Mouse (Mus musculus) midbrain, embryonic 14.5 days (tissue): ENCODE data around the gene Dhx32. TPM values are rescaled to one million over a fixed set of nuclear protein-coding genes. Genes with fewer than 3 reads are reported as not detected.
A peak's percentile ranks its signal among the peaks of the same experiment; 100 is the strongest.

Experiments used
- ATAC-seq: fragments of 200-750 bp; cut with Nextera tagmentation; 2 replicates; pipeline ENCODE4 v1.8.0; 2017; ENCODE audit warnings: moderate number of reproducible peaks, moderate library complexity; ENCODE audit not compliant: low FRiP score, low TSS enrichment
- DNase-seq: peaks from one replicate; pipeline ENCODE4 v3.0.0-alpha.2; 2015
- H3K27ac ChIP-seq: fragments of 300-500 bp; sonication (generic); replicated peaks from 2 replicates; pipeline ENCODE4 v1.5.1; 2014; ENCODE audit warnings: mild to moderate bottlenecking, low read depth, low read length, moderate library complexity
- H3K27me3 ChIP-seq: fragments of 300-500 bp; sonication (generic); 2 replicates; pipeline ENCODE4 v1.6.1; 2014; ENCODE audit warnings: low read length, control low read depth, mixed read lengths; ENCODE audit not compliant: control insufficient read depth, insufficient read depth
- H3K36me3 ChIP-seq: fragments of 300-500 bp; sonication (generic); 2 replicates; pipeline ENCODE4 v1.6.1; 2014; ENCODE audit warnings: low read length, control low read depth; ENCODE audit not compliant: control insufficient read depth, insufficient read depth
- H3K4me1 ChIP-seq: fragments of 300-500 bp; sonication (generic); 2 replicates; pipeline ENCODE4 v1.6.1; 2014; ENCODE audit warnings: mild to moderate bottlenecking, antibody characterized with exemption, low read length, control low read depth; ENCODE audit not compliant: control insufficient read depth, insufficient read depth
- H3K4me2 ChIP-seq: fragments of 300-500 bp; sonication (generic); 2 replicates; pipeline ENCODE4 v1.6.1; 2014; ENCODE audit warnings: mild to moderate bottlenecking, low read length, moderate library complexity
- H3K4me3 ChIP-seq: fragments of 300-500 bp; sonication (generic); replicated peaks from 2 replicates; pipeline ENCODE4 v1.5.1; 2014; ENCODE audit warnings: low read depth, low read length
- H3K9ac ChIP-seq: fragments of 300-500 bp; sonication (generic); replicated peaks from 2 replicates; pipeline ENCODE4 v1.6.1; 2014; ENCODE audit warnings: mild to moderate bottlenecking, low read length, moderate library complexity
- H3K9me3 ChIP-seq: fragments of 300-500 bp; sonication (generic); 2 replicates; pipeline ENCODE4 v1.6.1; 2016; ENCODE audit warnings: low read length, control low read depth, mixed read lengths; ENCODE audit not compliant: control insufficient read depth
- WGBS: fragments of 180-500 bp; shearing (Covaris S2); extraction: QIAGEN DNeasy Blood & Tissue Kit; methylation state at CpG from one replicate; pipeline ENCODE4 v1.1.7; 2014; 5-methylcytosine and 5-hydroxymethylcytosine counted together
- polyA plus RNA-seq: library from polyadenylated mRNA; unstranded; fragments of >200 nt; fragmentation: Nextera tagmentation; extraction: Ambion mirVana; gene quantifications from 2 replicates; pipeline ENCODE4 v1.2.1, GENCODE M21; 2014

The Dhx32 gene
- polyA plus RNA-seq, 1 experiment from 2014 or later, result 46.4 TPM

GRCm38 (mm10) chr7:133764425-133764824, 18.1 kb downstream of the Dhx32 start:
- WGBS, result 87% methylated on average over 2 of the region's 2 CpGs
- no peak overlapping the region for H3K4me3 ChIP-seq
- peaks cover 15% of the 10 kb centered on the region for H3K4me1 ChIP-seq
- H3K9me3 ChIP-seq, result no peaks in the 10 kb centered on the region
- no peak overlapping the region for H3K4me2 ChIP-seq
- ATAC-seq (no peak), DNase-seq (no peak)
- H3K9ac ChIP-seq, result no peak overlapping the region
- no peaks in the 10 kb centered on the region; the same call in 1 of the 2 replicates for H3K36me3 ChIP-seq
- H3K27ac ChIP-seq, result no peak overlapping the region
- no peaks in the 10 kb centered on the region for H3K27me3 ChIP-seq

- Histone ChIP-seq H3K4me1 (peaks cover 24% of the 10 kb centered on the region), H3K27me3 (no peaks in the 10 kb centered on the region), H3K9ac (no peak overlapping the region), H3K4me3 (no peak overlapping the region), H3K36me3 (no peaks in the 10 kb centered on the region), H3K27ac (no peak overlapping the region), H3K4me2 (no peak overlapping the region), H3K9me3 (no peaks in the 10 kb centered on the region)
- 88% methylated on average over 6 of the region's 6 CpGs for WGBS
- ATAC-seq (no peak), DNase-seq (no peak)
Measured at GRCm38 (mm10) chr7:133762696-133763095, 19.8 kb downstream of the Dhx32 start.

- ATAC-seq (peak; percentile 86), DNase-seq (peak; percentile 84)
- WGBS, result 2% methylated on average over 27 of the region's 27 CpGs
- H3K36me3 ChIP-seq, result no peaks in the 10 kb centered on the region
- H3K27ac ChIP-seq, result peak overlapping the region; percentile 68
- no peaks in the 10 kb centered on the region for H3K9me3 ChIP-seq
- H3K9ac ChIP-seq, result peak overlapping the region; percentile 34; the same call in 1 of the 2 replicates
- H3K4me3 ChIP-seq, result peak overlapping the region; percentile 19
- no peaks in the 10 kb centered on the region for H3K27me3 ChIP-seq
- H3K4me1 ChIP-seq, result peaks cover 11% of the 10 kb centered on the region; the same call in 1 of the 2 replicates
- H3K4me2 ChIP-seq, result peak overlapping the region; percentile 44
Measured at GRCm38 (mm10) chr7:133759611-133760353, 22.7 kb downstream of the Dhx32 start.

GRCm38 (mm10) chr7:133758716-133759115, 23.8 kb downstream of the Dhx32 start:
- Histone ChIP-seq H3K4me1 (peaks cover 9% of the 10 kb centered on the region; the same call in 1 of the 2 replicates), H3K4me3 (no peak overlapping the region), H3K36me3 (no peaks in the 10 kb centered on the region), H3K9me3 (no peaks in the 10 kb centered on the region), H3K4me2 (peak overlapping the region; percentile 38), H3K27me3 (no peaks in the 10 kb centered on the region), H3K27ac (no peak overlapping the region), H3K9ac (no peak overlapping the region)
- no peak for ATAC-seq
- no peak for DNase-seq
- WGBS, result 80% methylated on average over 5 of the region's 5 CpGs

- no peak overlapping the region for H3K27ac ChIP-seq
- no peak overlapping the region for H3K4me3 ChIP-seq
- peaks cover 9% of the 10 kb centered on the region; the same call in 1 of the 2 replicates for H3K4me1 ChIP-seq
- no peaks in the 10 kb centered on the region for H3K36me3 ChIP-seq
- 21% methylated on average over 5 of the region's 5 CpGs for WGBS
- H3K4me2 ChIP-seq, result peak overlapping the region; percentile 38
- no peaks in the 10 kb centered on the region for H3K27me3 ChIP-seq
- no peaks in the 10 kb centered on the region for H3K9me3 ChIP-seq
- ATAC-seq (no peak), DNase-seq (no peak)
- H3K9ac ChIP-seq, result no peak overlapping the region
Measured at GRCm38 (mm10) chr7:133757961-133758455, 24.5 kb downstream of the Dhx32 start.

- whole genome bisulfite sequencing, result 92% methylated on average over 5 of the region's 5 CpGs
- Histone ChIP-seq H3K36me3 (peaks cover 20% of the 10 kb centered on the region), H3K9me3 (no peaks in the 10 kb centered on the region), H3K9ac (no peak overlapping the region), H3K4me3 (no peak overlapping the region), H3K27ac (no peak overlapping the region), H3K27me3 (no peaks in the 10 kb centered on the region), H3K4me1 (no peaks in the 10 kb centered on the region), H3K4me2 (no peak overlapping the region)
- no peak for DNase-seq
- no peak for ATAC-seq
Measured at GRCm38 (mm10) chr7:133751163-133751562, 31.4 kb downstream of the Dhx32 start.

- no peak overlapping the region for H3K4me2 ChIP-seq
- WGBS, result 82% methylated on average over 5 of the region's 5 CpGs
- H3K9ac ChIP-seq, result no peak overlapping the region
- H3K4me1 ChIP-seq, result no peaks in the 10 kb centered on the region
- H3K9me3 ChIP-seq, result no peaks in the 10 kb centered on the region
- no peak for ATAC-seq
- no peak overlapping the region for H3K4me3 ChIP-seq
- H3K36me3 ChIP-seq, result peaks cover 20% of the 10 kb centered on the region
- H3K27ac ChIP-seq, result 0 out of 2 replicates have a peak overlapping the region, but pooled peaks have one; percentile 20
- no peaks in the 10 kb centered on the region for H3K27me3 ChIP-seq
- DNase-seq, result no peak
Measured at GRCm38 (mm10) chr7:133750666-133751065, 31.9 kb downstream of the Dhx32 start.

- ATAC-seq, result no peak
- peaks cover 20% of the 10 kb centered on the region for H3K36me3 ChIP-seq
- 86% methylated on average over 14 of the region's 14 CpGs for WGBS
Measured at GRCm38 (mm10) chr7:133748753-133749152, 33.8 kb downstream of the Dhx32 start.

GRCm38 (mm10) chr7:133747372-133747771, 35.2 kb downstream of the Dhx32 start:
- Histone ChIP-seq H3K9ac (no peak overlapping the region), H3K36me3 (peaks cover 22% of the 10 kb centered on the region), H3K27me3 (no peaks in the 10 kb centered on the region), H3K9me3 (no peaks in the 10 kb centered on the region), H3K4me1 (no peaks in the 10 kb centered on the region), H3K4me3 (no peak overlapping the region), H3K27ac (no peak overlapping the region), H3K4me2 (no peak overlapping the region)
- 89% methylated on average over 8 of the region's 8 CpGs for WGBS
- no peak for DNase-seq
- no peak for ATAC-seq

More at GRCm38 (mm10) chr7:133748753-133749152, 33.8 kb downstream of the Dhx32 start:
- no peak overlapping the region for H3K4me3 ChIP-seq
- H3K9ac ChIP-seq, result no peak overlapping the region
- H3K4me1 ChIP-seq, result no peaks in the 10 kb centered on the region
- no peak for DNase-seq
- H3K27me3 ChIP-seq, result no peaks in the 10 kb centered on the region
- H3K9me3 ChIP-seq, result no peaks in the 10 kb centered on the region
- H3K27ac ChIP-seq, result no peak overlapping the region
- H3K4me2 ChIP-seq, result no peak overlapping the region
